Mouse (Mus musculus) ovary, adult 18-20 months (tissue): ENCODE results near the gene Nkpd1.
A peak's percentile ranks its signal among the peaks of the same experiment; 100 is the strongest.

Experiments
- DNase-seq: peaks from one replicate; pipeline ENCODE4 v3.0.0; 2022; ENCODE audit warnings: low spot score, mixed read lengths

The Nkpd1 gene

GRCm38 (mm10) chr7:19517652-19518365, at the start of gene Nkpd1:
Nkpd1 (plus strand) TSS chr7:19517838.
- DNase-seq, result no peak

- no peak for DNase-seq
Measured at GRCm38 (mm10) chr7:19468279-19468678, 49.4 kb upstream of the Nkpd1 start.

GRCm38 (mm10) chr7:19469404-19469803, 48.2 kb upstream of the Nkpd1 start:
- no peak for DNase-seq

GRCm38 (mm10) chr7:19470308-19470707, 47.3 kb upstream of the Nkpd1 start:
- no peak for DNase-seq

GRCm38 (mm10) chr7:19472403-19472802, 45.2 kb upstream of the Nkpd1 start:
- DNase-seq, result no peak

- DNase-seq, result peak; percentile 56
Measured at GRCm38 (mm10) chr7:19473875-19474443, 43.7 kb upstream of the Nkpd1 start.

- no peak for DNase-seq
Measured at GRCm38 (mm10) chr7:19477084-19477483, 40.6 kb upstream of the Nkpd1 start.

GRCm38 (mm10) chr7:19477624-19478384, 39.8 kb upstream of the Nkpd1 start:
- no peak for DNase-seq

GRCm38 (mm10) chr7:19483281-19483680, 34.4 kb upstream of the Nkpd1 start:
- DNase-seq, result no peak

- no peak for DNase-seq
Measured at GRCm38 (mm10) chr7:19485488-19485887, 32.1 kb upstream of the Nkpd1 start.

GRCm38 (mm10) chr7:19486549-19486948, 31.1 kb upstream of the Nkpd1 start:
- DNase-seq, result no peak

GRCm38 (mm10) chr7:19489525-19489924, 28.1 kb upstream of the Nkpd1 start:
- no peak for DNase-seq

- no peak for DNase-seq
Measured at GRCm38 (mm10) chr7:19491731-19492130, 25.9 kb upstream of the Nkpd1 start.

GRCm38 (mm10) chr7:19494751-19495474, 22.7 kb upstream of the Nkpd1 start:
- DNase-seq, result no peak

- peak; percentile 97 for DNase-seq
Measured at GRCm38 (mm10) chr7:19495521-19496213, 22.0 kb upstream of the Nkpd1 start.

- no peak for DNase-seq
Measured at GRCm38 (mm10) chr7:19496214-19496555, 21.5 kb upstream of the Nkpd1 start.

- no peak for DNase-seq
Measured at GRCm38 (mm10) chr7:19498326-19498725, 19.3 kb upstream of the Nkpd1 start.

- no peak for DNase-seq
Measured at GRCm38 (mm10) chr7:19500420-19501363, 16.9 kb upstream of the Nkpd1 start.

- no peak for DNase-seq
Measured at GRCm38 (mm10) chr7:19501658-19502057, 16.0 kb upstream of the Nkpd1 start.

- DNase-seq, result no peak
Measured at GRCm38 (mm10) chr7:19503481-19504068, 14.1 kb upstream of the Nkpd1 start.
